Mouse (Mus musculus) forebrain, embryonic 12.5 days (tissue): ENCODE results near the gene Twsg1. TPM values are rescaled to one million over a fixed set of nuclear protein-coding genes. Genes with fewer than 3 reads are reported as not detected.

Experiments
- ATAC-seq: fragments of 200-750 bp; cut with Nextera tagmentation; 2 replicates; pipeline ENCODE4 v1.8.0; 2017; ENCODE audit warnings: moderate TSS enrichment; ENCODE audit not compliant: low FRiP score
- H3K27ac ChIP-seq: fragments of 300-500 bp; sonication (generic); 2 replicates; pipeline ENCODE4 v1.5.1; 2016; ENCODE audit warnings: mild to moderate bottlenecking
- H3K27me3 ChIP-seq: fragments of 300-500 bp; sonication (generic); 2 replicates; pipeline ENCODE4 v1.6.1; 2016; ENCODE audit warnings: mild to moderate bottlenecking
- H3K36me3 ChIP-seq: fragments of 300-500 bp; sonication (generic); replicated peaks from 2 replicates; pipeline ENCODE4 v1.6.1; 2016; ENCODE audit warnings: mild to moderate bottlenecking
- H3K4me1 ChIP-seq: fragments of 300-500 bp; sonication (generic); 2 replicates; pipeline ENCODE4 v1.6.1; 2016
- H3K4me2 ChIP-seq: fragments of 300-500 bp; sonication (generic); 2 replicates; pipeline ENCODE4 v1.6.1; 2016; ENCODE audit warnings: mild to moderate bottlenecking, moderate library complexity
- H3K4me3 ChIP-seq: fragments of 300-500 bp; sonication (generic); replicated peaks from 2 replicates; pipeline ENCODE4 v1.5.1; 2016; ENCODE audit warnings: mild to moderate bottlenecking
- H3K9ac ChIP-seq: fragments of 300-500 bp; sonication (generic); 2 replicates; pipeline ENCODE4 v1.6.1; 2016; ENCODE audit warnings: mild to moderate bottlenecking
- H3K9me3 ChIP-seq: fragments of 300-500 bp; sonication (generic); 2 replicates; pipeline ENCODE4 v1.6.1; 2016
- WGBS: fragments of 180-500 bp; shearing (Covaris S2); methylation state at CpG from one replicate; pipeline ENCODE4 v1.1.7; 2016; 5-methylcytosine and 5-hydroxymethylcytosine counted together
- polyA plus RNA-seq: library from polyadenylated mRNA; unstranded; fragments of >200 nt; fragmentation: Nextera tagmentation; extraction: Ambion mirVana; gene quantifications from 2 replicates; pipeline ENCODE4 v1.2.1, GENCODE M21; 2016

The Twsg1 gene
- polyA plus RNA-seq, 1 experiment from 2014 or later = 101 TPM

- no peak overlapping the region for H3K9ac ChIP-seq
- WGBS = 91% methylated on average over 7 of the region's 7 CpGs
- no peaks in the 10 kb centered on the region for H3K27me3 ChIP-seq
- no peak for ATAC-seq
- no peak overlapping the region for H3K4me2 ChIP-seq
- H3K4me3 ChIP-seq = no peak overlapping the region
- peaks cover 47% of the 10 kb centered on the region for H3K36me3 ChIP-seq
- H3K4me1 ChIP-seq = peaks cover 10% of the 10 kb centered on the region
- no peak overlapping the region for H3K27ac ChIP-seq
- H3K9me3 ChIP-seq = no peaks in the 10 kb centered on the region
Observed at GRCm38 (mm10) chr17:65930158-65930826, 20.7 kb downstream of the Twsg1 start.

DNA sequence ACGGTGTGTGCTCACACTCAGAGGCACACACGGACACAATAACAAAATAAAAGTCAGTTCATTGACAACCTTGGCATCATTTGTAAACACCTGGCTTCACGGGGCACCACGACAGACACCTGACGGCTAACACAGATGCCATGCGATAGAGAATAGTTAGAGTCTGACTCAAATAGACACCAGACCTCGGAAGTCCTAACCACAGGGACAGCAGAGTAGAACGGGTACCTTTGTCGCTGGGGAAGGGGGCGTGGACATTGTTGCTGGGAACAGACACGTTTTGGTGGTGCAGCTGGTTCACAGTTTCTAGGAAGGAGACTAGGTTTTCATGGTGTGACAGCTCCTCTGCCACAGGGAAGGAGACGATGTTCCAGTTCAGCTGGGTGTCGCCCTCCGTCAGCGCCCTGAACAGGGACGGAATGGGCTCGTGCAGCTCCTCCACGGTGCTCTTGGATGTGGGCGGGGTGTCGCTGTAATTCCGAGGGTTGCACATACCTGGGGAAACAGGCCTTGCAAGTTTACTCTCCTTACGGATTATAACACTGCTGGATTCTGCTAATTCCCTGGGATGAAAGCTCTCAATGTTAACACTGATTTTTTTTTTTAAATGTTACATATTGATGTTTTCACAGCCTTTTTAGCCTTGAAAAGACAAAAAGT, 21.6 kb downstream of the Twsg1 start:
- no peaks in the 10 kb centered on the region for H3K27me3 ChIP-seq
- peaks cover 50% of the 10 kb centered on the region for H3K36me3 ChIP-seq
- ATAC-seq = no peak
- H3K9me3 ChIP-seq = no peaks in the 10 kb centered on the region
- H3K4me1 ChIP-seq = peaks cover 10% of the 10 kb centered on the region
- no peak overlapping the region for H3K4me2 ChIP-seq
- 93% methylated on average over 22 of the region's 22 CpGs for WGBS
- no peak overlapping the region for H3K27ac ChIP-seq
- H3K9ac ChIP-seq = no peak overlapping the region
- H3K4me3 ChIP-seq = no peak overlapping the region

DNA sequence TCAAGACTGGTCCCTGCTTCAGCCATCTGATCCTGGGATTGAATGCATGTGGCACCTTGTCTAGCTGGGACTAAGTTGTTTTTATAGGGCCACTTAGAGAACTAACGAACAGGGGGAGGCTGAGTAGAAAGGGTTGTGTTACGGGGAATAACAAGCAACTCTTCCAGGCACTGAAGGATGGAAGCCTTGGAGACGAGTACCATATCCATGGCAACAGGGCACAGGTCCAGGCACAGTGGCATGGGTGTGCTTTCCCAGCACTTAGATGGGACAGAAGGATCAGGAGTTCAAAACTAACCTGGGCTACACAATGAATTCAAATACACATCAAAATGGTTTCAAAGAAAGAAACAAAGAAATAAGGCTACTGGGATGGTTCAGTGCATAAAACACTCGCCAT, 23.9 kb downstream of the Twsg1 start:
- Histone ChIP-seq H3K9me3 (no peaks in the 10 kb centered on the region), H3K27ac (no peak overlapping the region), H3K4me2 (no peak overlapping the region), H3K36me3 (peaks cover 48% of the 10 kb centered on the region), H3K4me1 (peaks cover 10% of the 10 kb centered on the region), H3K27me3 (no peaks in the 10 kb centered on the region), H3K9ac (no peak overlapping the region), H3K4me3 (no peak overlapping the region)
- no peak for ATAC-seq
- 68% methylated on average over 4 of the region's 4 CpGs for WGBS

- Histone ChIP-seq H3K9ac (no peak overlapping the region), H3K27me3 (no peaks in the 10 kb centered on the region), H3K4me3 (no peak overlapping the region), H3K4me1 (no peaks in the 10 kb centered on the region), H3K36me3 (peaks cover 52% of the 10 kb centered on the region), H3K4me2 (no peak overlapping the region), H3K27ac (no peak overlapping the region), H3K9me3 (no peaks in the 10 kb centered on the region)
- no peak for ATAC-seq
- 79% methylated on average over 5 of the region's 5 CpGs for WGBS
Observed at GRCm38 (mm10) chr17:65924218-65924617, 26.8 kb downstream of the Twsg1 start.

- peaks cover 41% of the 10 kb centered on the region for H3K36me3 ChIP-seq
- H3K27ac ChIP-seq = no peak overlapping the region
- H3K4me1 ChIP-seq = peaks cover under 1% of the 10 kb centered on the region; the same call in 1 of the 2 replicates
Observed at GRCm38 (mm10) chr17:65921975-65922374, 29.1 kb downstream of the Twsg1 start.

DNA sequence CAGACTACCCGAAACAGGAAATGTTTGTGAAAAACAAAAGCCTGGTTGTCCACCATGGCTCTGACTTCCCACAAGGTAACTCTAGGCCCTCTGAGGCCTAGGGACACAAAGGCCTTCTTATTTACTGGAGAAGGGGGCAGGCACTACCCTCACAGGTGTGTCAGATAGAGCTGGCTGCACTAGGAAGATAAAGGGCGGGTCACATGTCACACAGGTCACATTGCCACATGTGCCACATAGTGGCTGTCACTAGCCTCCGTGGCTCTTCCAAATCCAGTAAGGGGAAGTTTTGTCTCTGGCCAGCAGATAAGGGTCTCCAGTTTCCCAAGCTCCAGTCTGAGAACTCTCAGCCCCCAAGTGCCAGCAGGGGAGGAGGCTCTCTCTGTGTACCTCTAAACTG, 31.8 kb downstream of the Twsg1 start:
- ATAC-seq = no peak
- H3K4me3 ChIP-seq = no peak overlapping the region
- no peaks in the 10 kb centered on the region for H3K27me3 ChIP-seq
- H3K4me2 ChIP-seq = no peak overlapping the region
- no peaks in the 10 kb centered on the region for H3K9me3 ChIP-seq
- H3K4me1 ChIP-seq = peaks cover 21% of the 10 kb centered on the region
- no peak overlapping the region for H3K9ac ChIP-seq
- no peak overlapping the region for H3K27ac ChIP-seq
- H3K36me3 ChIP-seq = peaks cover 17% of the 10 kb centered on the region
- 78% methylated on average over 3 of the region's 3 CpGs for WGBS

More at GRCm38 (mm10) chr17:65921975-65922374, 29.1 kb downstream of the Twsg1 start:
- 79% methylated on average over 6 of the region's 6 CpGs for WGBS
- no peak for ATAC-seq
- Histone ChIP-seq H3K4me3 (no peak overlapping the region), H3K9me3 (no peaks in the 10 kb centered on the region), H3K27me3 (no peaks in the 10 kb centered on the region), H3K9ac (no peak overlapping the region), H3K4me2 (no peak overlapping the region)

GRCm38 (mm10) chr17:65916135-65916668, 34.8 kb downstream of the Twsg1 start:
- H3K4me1 ChIP-seq = peaks cover 24% of the 10 kb centered on the region
- peak; percentile 90 for ATAC-seq
- no peak overlapping the region for H3K4me3 ChIP-seq
- peak overlapping the region; percentile 91 for H3K27ac ChIP-seq
- H3K9ac ChIP-seq = no peak overlapping the region
- no peak overlapping the region; the same call in 1 of the 2 replicates for H3K4me2 ChIP-seq
- H3K36me3 ChIP-seq = no peaks in the 10 kb centered on the region
- WGBS = 10% methylated on average over 8 of the region's 8 CpGs
- H3K9me3 ChIP-seq = no peaks in the 10 kb centered on the region
- H3K27me3 ChIP-seq = no peaks in the 10 kb centered on the region

- peak; percentile 52; the same call in 1 of the 2 replicates for ATAC-seq
- Histone ChIP-seq H3K4me1 (peaks cover 24% of the 10 kb centered on the region), H3K9me3 (no peaks in the 10 kb centered on the region), H3K36me3 (no peaks in the 10 kb centered on the region), H3K4me2 (no peak overlapping the region), H3K4me3 (no peak overlapping the region), H3K27me3 (no peaks in the 10 kb centered on the region), H3K27ac (0 out of 2 replicates have a peak overlapping the region, but pooled peaks have one; percentile 42), H3K9ac (no peak overlapping the region)
- 32% methylated on average over 6 of the region's 6 CpGs for WGBS
Observed at GRCm38 (mm10) chr17:65914083-65914482, 36.9 kb downstream of the Twsg1 start.

DNA sequence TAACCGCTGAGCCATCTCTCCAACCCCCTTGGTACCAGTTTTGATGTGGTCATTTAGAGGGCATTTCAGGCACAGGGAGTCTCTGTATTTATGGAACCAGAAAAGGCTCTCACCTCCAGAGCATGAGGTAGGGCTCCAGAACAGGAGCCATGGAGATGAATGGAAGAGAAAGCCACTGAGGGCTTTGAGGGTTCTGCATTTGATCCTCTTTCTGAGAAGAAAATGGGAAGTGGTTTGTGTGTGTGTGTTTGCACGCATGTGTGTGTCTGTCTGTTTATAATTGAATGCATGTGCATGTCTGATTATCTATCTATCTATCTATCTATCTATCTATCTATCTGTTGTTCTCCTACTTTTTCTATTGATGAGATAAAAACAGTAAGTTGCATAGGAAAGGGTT, 38.8 kb downstream of the Twsg1 start:
- Histone ChIP-seq H3K9ac (no peak overlapping the region), H3K27me3 (no peaks in the 10 kb centered on the region), H3K4me3 (no peak overlapping the region), H3K4me2 (no peak overlapping the region), H3K9me3 (no peaks in the 10 kb centered on the region), H3K27ac (no peak overlapping the region), H3K36me3 (no peaks in the 10 kb centered on the region), H3K4me1 (peaks cover 24% of the 10 kb centered on the region)
- ATAC-seq = no peak
- WGBS = 88% methylated on average over 2 of the region's 2 CpGs

DNA sequence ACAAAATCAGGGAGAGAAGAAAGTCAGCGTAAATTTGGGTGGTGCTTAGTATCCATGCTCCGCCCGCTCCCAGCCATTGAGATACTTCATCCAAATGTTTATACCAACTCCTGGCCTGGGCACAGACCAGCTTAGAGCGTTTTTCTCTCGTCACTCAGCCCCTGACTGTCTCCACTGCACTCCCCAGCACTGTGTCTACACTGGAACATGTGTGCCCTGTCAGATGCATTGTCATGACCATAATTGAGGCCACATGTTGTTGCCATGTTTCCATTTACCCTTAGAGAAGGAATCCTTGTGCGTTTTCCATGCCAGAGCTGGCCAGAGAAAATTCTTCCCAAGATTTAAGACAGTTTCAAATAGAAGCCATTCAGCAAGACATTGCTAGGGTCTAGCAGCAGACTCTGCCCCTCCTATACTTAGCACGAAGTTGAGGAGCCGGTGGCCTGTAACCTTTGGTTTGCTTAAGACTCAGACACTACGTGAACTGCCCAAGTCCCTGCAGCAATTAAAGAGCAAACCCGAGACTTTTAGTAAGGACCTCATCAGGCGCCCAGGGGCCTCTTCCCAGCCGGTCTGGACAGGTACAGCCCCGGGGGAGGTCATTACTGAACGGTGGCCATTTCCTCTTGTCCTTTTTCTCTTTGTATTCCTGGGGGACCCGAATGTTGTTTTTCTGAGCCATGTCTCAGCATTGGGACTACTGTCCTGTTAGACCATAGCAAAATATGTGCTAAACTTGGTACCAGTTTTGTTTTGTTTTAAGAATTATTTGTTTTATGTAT, 39.5 kb downstream of the Twsg1 start:
- Histone ChIP-seq H3K4me1 (peaks cover 21% of the 10 kb centered on the region), H3K27ac (no peak overlapping the region), H3K27me3 (no peaks in the 10 kb centered on the region), H3K4me3 (no peak overlapping the region), H3K36me3 (no peaks in the 10 kb centered on the region), H3K4me2 (no peak overlapping the region), H3K9me3 (no peaks in the 10 kb centered on the region), H3K9ac (no peak overlapping the region)
- ATAC-seq = no peak
- WGBS = 83% methylated on average over 15 of the region's 15 CpGs

DNA sequence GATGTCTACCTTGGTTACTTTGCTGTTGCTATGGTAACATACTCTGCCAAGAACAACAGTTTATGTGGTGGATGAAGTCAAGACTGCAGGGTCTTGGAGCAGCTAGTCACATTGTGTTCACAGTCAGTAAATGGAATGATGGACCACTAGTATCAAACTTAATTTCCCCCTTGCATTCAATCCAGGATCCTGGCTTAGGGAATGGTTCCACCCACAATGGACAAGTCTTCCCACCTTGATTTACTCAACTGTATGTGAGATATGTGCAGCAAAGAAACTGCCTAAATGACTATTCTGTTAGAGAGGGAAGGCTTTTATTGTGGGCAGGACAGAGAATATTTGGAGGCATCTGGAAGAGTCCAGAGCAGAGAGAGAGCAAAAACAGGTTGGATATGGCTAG, 42.8 kb downstream of the Twsg1 start:
- H3K27ac ChIP-seq = no peak overlapping the region
- no peaks in the 10 kb centered on the region for H3K4me1 ChIP-seq
- no peak overlapping the region for H3K4me3 ChIP-seq
- peaks cover 6% of the 10 kb centered on the region; the same call in 1 of the 2 replicates for H3K36me3 ChIP-seq
- no peak overlapping the region for H3K9ac ChIP-seq
- no peaks in the 10 kb centered on the region for H3K27me3 ChIP-seq
- H3K4me2 ChIP-seq = no peak overlapping the region
- ATAC-seq = no peak
- H3K9me3 ChIP-seq = no peaks in the 10 kb centered on the region

DNA sequence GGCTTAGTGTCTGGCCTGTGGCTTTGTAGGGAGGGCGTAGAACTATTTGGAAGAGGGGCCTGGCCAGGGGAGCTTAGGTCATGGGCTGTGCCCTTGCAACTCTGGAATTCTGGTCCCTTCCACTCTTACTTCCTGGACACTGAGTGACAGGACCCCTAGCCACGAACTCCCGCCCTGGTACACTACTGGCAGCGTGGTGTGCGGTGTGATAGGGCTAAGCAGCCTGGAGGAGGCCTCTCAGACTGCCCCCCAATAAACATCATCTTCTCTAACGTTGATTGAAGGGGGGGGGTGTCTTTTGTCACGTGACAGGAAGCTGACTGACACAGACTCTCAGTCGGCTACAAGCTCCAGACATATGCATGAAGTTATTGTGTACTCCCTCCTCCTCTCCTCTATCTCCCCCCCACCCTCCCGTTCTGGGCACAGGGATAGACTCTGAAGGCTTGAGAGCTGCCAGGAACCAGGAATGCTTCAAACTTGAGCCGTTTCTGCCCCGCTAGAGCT, 44.1 kb downstream of the Twsg1 start:
- Histone ChIP-seq H3K27ac (no peak overlapping the region), H3K9ac (no peak overlapping the region), H3K4me2 (no peak overlapping the region), H3K4me3 (no peak overlapping the region), H3K4me1 (no peaks in the 10 kb centered on the region), H3K9me3 (no peaks in the 10 kb centered on the region), H3K27me3 (no peaks in the 10 kb centered on the region), H3K36me3 (peaks cover 6% of the 10 kb centered on the region; the same call in 1 of the 2 replicates)
- no peak for ATAC-seq
- WGBS = 70% methylated on average over 11 of the region's 11 CpGs
